Mouse (Mus musculus) regulatory T cell (primary cell): ENCODE data around the gene Txk.

Experiments
- in situ Hi-C: fragments of 300-600 bp; cut with MboI, MseI; formaldehyde crosslinking; loops from one replicate; pipeline ENCODE4 v1.15.1; 2025; ENCODE audit warnings: high pct_unique_total_duplicates

Gene Txk

GRCm38 (mm10) chr5:72752585-72752984 is at the start of gene Txk:
Gene Txk (minus strand): TSS chr5:72752777.
- in situ Hi-C loops: no loop called here

DNA sequence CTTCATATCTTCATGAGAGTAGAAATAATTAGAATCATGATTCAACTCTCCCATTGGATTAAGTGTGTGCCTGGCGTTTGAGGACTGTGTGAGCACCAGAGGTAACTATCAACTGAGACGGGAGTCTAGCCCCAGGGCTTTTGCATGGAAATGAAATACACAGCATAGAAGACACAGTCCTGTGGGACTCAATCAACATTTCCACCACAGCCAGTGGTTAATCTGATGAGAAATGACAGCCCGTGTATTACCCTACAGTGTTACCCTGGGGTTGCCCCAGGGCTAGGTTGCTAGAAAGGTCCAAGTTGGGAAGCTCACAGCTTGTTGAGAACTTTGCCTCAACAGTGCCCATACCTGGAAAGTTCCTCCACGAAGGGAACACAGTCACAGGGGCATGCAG is 46.0 kb upstream of the Txk start:
- in situ Hi-C loops: no loop called here

GRCm38 (mm10) chr5:72796186-72796613 is 43.6 kb upstream of the Txk start:
- in situ Hi-C loops: no loop called here

DNA sequence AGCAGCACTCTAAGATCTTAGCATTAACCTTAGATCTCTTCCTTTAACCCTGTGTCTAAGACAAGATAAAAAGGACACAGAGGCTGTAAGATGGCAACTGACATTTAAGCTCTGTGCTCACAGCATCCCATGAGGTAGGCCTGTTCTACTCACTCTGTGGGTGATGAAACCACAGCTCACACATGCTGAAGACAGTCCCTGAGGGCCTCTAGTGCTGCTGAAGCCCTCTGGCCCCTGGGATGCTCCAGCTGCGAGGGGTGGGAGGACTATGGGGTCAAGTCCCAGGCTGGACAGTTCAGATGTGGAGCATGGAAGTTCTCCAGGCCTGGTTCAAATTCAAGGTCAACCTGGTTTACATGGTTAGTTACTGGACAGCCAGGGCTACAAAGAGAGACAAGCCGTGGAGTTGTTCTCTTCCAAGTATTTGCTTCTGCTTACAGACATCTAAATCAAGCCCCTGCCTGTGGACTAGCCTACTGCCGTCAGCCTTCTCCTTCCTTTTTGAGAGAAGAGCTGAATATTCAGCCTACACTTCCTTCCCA is 40.8 kb upstream of the Txk start:
- in situ Hi-C loops: no loop called here

DNA sequence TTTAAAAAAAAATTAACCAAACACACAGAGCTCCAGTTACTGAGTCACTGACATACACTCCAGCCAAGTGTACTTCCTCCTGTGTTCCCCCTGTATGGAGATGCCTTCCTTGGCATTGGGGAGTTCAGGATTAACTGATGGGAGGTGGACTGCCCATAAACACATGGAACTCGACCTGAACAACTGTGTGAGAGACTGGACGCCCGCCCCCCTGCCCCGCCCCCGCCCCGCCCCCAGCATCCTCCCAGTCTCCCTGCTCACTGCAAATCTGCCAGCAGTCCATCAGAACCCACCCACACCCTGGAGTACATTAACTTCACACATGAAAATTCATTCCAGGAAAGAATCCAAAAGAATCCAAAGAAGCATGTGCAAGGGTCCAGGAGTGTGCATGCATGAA is 39.2 kb upstream of the Txk start:
- in situ Hi-C loops: no loop called here

DNA sequence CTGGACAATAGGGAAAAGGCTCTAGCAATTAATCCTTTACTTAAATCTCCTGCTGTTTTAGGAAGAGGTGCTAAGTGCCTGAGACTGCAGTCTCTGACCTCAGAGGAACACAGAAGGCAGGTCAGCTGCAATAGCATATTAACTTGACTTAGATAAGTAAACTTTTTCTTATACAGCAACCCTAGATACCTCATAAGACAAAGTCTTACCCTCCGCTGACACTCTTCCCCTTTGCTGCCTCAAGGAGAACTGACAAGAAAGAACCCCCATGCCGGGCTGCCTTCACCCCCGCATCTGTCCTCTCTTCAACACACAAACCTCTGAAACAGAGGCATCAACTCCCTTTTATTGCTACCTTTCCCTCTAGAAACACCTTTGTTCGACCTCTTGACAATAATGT is 38.8 kb upstream of the Txk start:
- in situ Hi-C loops: no loop called here

- in situ Hi-C loops: loop anchor here (5.0 kb wide), 1 partner anchor 107 kb away; no protein-coding TSS in a partner anchor
Measured at GRCm38 (mm10) chr5:72785451-72785850, 32.9 kb upstream of the Txk start.

- in situ Hi-C loops: loop anchor here (5.0 kb wide), 1 partner anchor 108 kb away; no protein-coding TSS in a partner anchor
Measured at GRCm38 (mm10) chr5:72784719-72785118, 32.1 kb upstream of the Txk start.

- in situ Hi-C loops: no loop called here
Measured at GRCm38 (mm10) chr5:72783957-72784356, 31.4 kb upstream of the Txk start.

DNA sequence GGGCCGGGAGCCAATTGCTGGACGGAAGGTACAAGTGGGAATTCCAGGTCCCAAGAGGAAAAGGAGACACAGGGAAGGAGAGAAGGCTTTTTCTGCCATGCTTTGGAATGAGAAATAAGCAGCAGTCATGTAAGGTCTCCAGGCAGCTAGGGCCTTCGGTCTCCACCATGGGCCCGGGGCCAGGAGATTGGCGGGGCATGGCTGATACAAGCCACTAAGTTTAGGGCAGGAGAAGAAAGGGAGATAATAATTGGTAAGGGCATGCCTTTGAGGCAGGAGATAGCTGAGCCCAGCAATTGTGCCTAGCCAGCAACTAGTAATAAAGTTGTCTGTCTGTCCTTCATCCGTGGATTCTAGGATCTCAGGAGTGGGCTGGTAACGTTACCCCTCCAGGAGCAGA is 30.5 kb upstream of the Txk start:
- in situ Hi-C loops: no loop called here

GRCm38 (mm10) chr5:72781776-72782175 is 29.2 kb upstream of the Txk start:
- in situ Hi-C loops: no loop called here

- in situ Hi-C loops: no loop called here
Measured at GRCm38 (mm10) chr5:72776595-72776994, 24.0 kb upstream of the Txk start.

- in situ Hi-C loops: no loop called here
Measured at GRCm38 (mm10) chr5:72776127-72776526, 23.6 kb upstream of the Txk start.

GRCm38 (mm10) chr5:72769841-72770240 is 17.3 kb upstream of the Txk start:
- in situ Hi-C loops: no loop called here

DNA sequence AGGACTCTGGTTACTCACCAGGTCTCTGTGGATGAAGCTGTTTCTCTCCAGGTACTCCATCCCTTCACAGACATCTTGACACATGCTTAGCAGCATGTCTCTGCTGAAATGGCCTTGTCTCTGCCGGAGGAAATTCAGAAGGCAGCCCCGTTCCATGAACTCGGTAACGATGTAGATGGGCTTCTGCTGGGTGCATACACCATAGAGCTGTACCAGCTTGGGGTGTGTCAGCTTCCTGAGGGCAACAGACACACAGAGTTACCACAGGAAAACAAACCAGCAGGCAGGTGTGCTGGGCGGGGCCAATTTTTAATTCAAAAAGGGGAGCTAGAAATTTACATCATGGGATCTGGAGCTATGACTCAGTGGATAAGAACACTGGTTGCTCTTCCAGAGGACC is 11.0 kb upstream of the Txk start:
- in situ Hi-C loops: no loop called here

GRCm38 (mm10) chr5:72763025-72763424 is 10.4 kb upstream of the Txk start:
- in situ Hi-C loops: no loop called here

GRCm38 (mm10) chr5:72761758-72762157 is 9.2 kb upstream of the Txk start:
- in situ Hi-C loops: no loop called here

DNA sequence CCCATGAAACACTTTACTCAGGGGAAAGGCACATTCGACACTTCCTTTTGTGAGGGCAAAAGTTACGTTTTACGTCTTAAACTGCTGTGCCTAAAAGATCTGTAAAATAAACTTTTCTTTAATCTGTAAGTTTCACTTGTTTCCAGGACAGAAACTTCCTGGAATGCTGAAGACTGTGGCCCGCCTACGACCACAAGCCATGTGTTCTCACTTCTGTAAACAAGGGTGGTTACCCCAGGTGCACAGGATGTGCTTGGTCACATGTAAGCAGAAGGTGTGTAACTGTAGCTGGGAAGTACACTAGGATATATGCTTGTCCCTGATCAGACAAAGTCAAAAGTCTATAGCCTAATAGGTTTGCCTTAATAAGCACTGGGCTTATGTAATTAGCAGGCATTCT is 8.7 kb upstream of the Txk start:
- in situ Hi-C loops: no loop called here

- in situ Hi-C loops: loop anchor here (5.0 kb wide), 2 partner anchors 37 to 102 kb away; no protein-coding TSS in a partner anchor
Measured at GRCm38 (mm10) chr5:72758925-72759924, 6.6 kb upstream of the Txk start.

DNA sequence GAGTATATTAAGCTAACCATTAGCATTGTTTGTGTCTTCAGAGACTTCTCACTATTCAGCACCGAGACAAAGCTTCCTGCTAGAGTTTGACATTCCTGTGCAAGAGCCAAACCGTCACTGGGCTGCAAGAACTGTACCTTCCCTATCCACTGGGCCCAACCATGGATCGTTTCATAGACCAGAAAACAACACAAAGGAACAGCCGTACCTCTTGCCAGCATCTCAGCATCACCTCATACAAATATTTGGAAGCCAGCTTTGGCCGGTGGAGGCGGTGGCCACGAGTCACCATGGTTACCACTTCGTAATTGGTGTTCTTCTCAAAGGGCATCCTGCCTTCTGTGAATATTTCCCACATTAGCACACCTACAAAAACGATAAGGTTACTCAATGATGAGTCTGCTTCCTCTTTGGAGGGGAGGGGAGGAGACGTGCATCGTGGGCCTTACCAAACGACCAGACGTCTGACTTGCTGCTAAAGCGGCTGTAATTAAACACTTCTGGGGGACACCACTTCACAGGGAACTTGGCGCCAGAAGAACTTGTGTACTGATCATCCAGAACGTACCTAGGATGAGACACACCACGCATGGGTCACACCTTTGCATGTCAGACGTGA is 4.7 kb upstream of the Txk start:
- in situ Hi-C loops: loop anchor here (5.0 kb wide), 2 partner anchors 35 to 100 kb away; no protein-coding TSS in a partner anchor

DNA sequence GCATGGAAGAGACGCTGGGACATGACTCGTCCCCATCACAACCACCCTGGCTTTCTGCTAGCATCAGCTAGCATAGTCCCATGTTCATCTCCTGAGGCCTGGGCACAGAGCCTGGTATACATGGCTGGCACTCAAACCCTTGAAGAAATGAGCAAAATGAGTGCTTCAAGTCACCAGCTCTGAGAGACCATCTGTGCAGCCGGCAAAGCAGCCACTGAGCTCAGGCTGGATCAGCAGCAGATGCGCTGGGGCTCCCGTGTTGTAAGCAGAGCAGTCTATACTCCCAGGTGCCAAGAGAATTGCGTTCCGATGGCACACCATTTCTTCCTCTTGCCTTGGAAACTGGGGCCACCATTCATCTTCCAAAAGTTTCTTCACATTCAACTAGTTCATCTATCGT is 3.4 kb upstream of the Txk start:
- in situ Hi-C loops: loop anchor here (5.0 kb wide), 2 partner anchors 34 to 99 kb away; no protein-coding TSS in a partner anchor

- in situ Hi-C loops: loop anchor here (5.0 kb wide), 2 partner anchors 33 to 98 kb away; no protein-coding TSS in a partner anchor
Measured at GRCm38 (mm10) chr5:72755035-72755434, 2.5 kb upstream of the Txk start.
